In the genomic region with DNA sequence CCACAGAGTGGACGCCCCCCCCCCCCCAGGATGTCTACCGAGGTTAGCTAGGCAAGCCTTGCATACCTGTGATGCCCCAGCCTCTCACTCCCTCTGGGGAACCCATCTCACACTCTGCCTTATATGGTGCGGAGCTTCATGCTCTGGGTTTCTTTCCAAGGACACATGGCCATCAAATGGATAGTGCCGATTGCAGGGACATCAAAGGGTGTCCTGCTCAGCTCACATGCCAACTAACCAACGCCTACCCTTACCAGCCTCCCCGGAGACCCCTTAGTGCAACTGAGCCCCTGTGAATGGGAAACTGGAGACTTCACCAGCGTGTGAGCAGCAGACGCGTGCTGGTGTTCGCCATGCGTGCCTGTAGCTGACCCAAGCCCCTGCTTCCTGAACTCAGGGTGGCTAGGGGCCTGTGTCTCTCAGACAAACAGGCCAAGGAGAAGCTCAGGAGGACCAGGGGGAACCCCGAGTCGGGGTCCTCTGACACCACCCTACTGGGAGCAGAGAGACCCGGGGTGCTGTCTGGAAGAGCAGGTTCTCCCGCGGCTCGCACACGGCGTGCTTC, we compare ENCODE assay signal across 8 mouse cellular contexts. TPM values are rescaled to one million over a fixed set of nuclear protein-coding genes. Genes with fewer than 3 reads are reported as not detected.
DNase-seq lines count a peak whose midpoint lies in the region; ATAC-seq and TF ChIP-seq lines count a peak whose summit lies in the region.

No protein-coding gene starts in this region.

- no peak for TF ChIP-seq CTCF in kidney, postnatal 0 days (IDR thresholded peaks at IDR 0.05; ENCODE audit: low read depth)
- no peak for TF ChIP-seq CTCF in MEL (IDR thresholded peaks at IDR 0.05 in 2 of 3, conservative IDR thresholded peaks at IDR 0.05 in 1 of 3; ENCODE audit: control insufficient read depth in 1 of 3, insufficient read depth in 1 of 3, low read depth in 2 of 3, low read length in 3 of 3, poor library complexity in 1 of 3, severe bottlenecking in 1 of 3)
- no peak for TF ChIP-seq CTCF in embryonic fibroblast, embryonic 13.5 days (IDR thresholded peaks at IDR 0.05; ENCODE audit: borderline replicate concordance, insufficient read depth, low read length)

- H3K4me2 ChIP-seq in kidney, postnatal 0 days (ENCODE audit: low read length) = peak overlapping the region; percentile 96
- H3K4me2 ChIP-seq in limb, embryonic 11.5 days (ENCODE audit: low read depth, severe bottlenecking) = peak overlapping the region; percentile 95

- no peak for TF ChIP-seq POLR2A in MEL (IDR thresholded peaks at IDR 0.05; ENCODE audit: control insufficient read depth in 1 of 2, insufficient read depth in 1 of 2, low read depth in 1 of 2, low read length in 2 of 2, poor library complexity in 1 of 2)
- no peak for TF ChIP-seq POLR2A in embryonic fibroblast, embryonic 13.5 days (IDR thresholded peaks at IDR 0.05; ENCODE audit: low read depth, low read length)

- H3K27ac ChIP-seq in kidney, postnatal 0 days = no peak overlapping the region
- H3K27ac ChIP-seq in MEL (ENCODE audit: control insufficient read depth, low read depth, low read length) = no peak overlapping the region
- H3K27ac ChIP-seq in embryonic fibroblast, embryonic 13.5 days (ENCODE audit: insufficient read depth, low read length) = no peak overlapping the region
- no peak overlapping the region; the same call in 1 of the 2 replicates for H3K27ac ChIP-seq in limb, embryonic 11.5 days (replicated peaks; ENCODE audit: low read depth, low read length)

- H3K4me1 ChIP-seq in kidney, postnatal 0 days (replicated peaks; ENCODE audit: insufficient read depth, low read length) = peaks cover 11% of the 10 kb centered on the region
- no peaks in the 10 kb centered on the region for H3K4me1 ChIP-seq in MEL (ENCODE audit: control insufficient read depth in 1 of 2, insufficient read depth in 2 of 2, low read length in 2 of 2)
- H3K4me1 ChIP-seq in embryonic fibroblast, embryonic 13.5 days (ENCODE audit: control insufficient read depth, insufficient read depth, low read length) = peaks cover 9% of the 10 kb centered on the region
- H3K4me1 ChIP-seq in limb, embryonic 11.5 days (ENCODE audit: control insufficient read depth, insufficient read depth, low read length) = peaks cover 12% of the 10 kb centered on the region

- no peaks in the 10 kb centered on the region for H3K79me2 ChIP-seq in MEL (ENCODE audit: control insufficient read depth, insufficient read depth, low read length, poor library complexity)

- no peaks in the 10 kb centered on the region for H3K36me3 ChIP-seq in kidney, postnatal 0 days (ENCODE audit: insufficient read depth, low read length)
- no peaks in the 10 kb centered on the region for H3K36me3 ChIP-seq in MEL (ENCODE audit: control insufficient read depth in 1 of 2, insufficient read depth in 2 of 2, low read length in 2 of 2)
- H3K36me3 ChIP-seq in limb, embryonic 11.5 days (ENCODE audit: control insufficient read depth, insufficient read depth, low read length) = no peaks in the 10 kb centered on the region

- no peak for DNase-seq in kidney, postnatal 0 days (ENCODE audit: low spot score)
- DNase-seq in kidney, adult 9 months = no peak
- DNase-seq in MEL (ENCODE audit: low read depth, low spot score) = no peak
- DNase-seq in limb, embryonic 11.5 days (ENCODE audit: low spot score) = peak; percentile 67
- DNase-seq in retina, embryonic 14.5 days (ENCODE audit: low spot score) = peak; percentile 49
- DNase-seq in cerebellum, adult 8-10 months = no peak

- 12% methylated on average over 14 of the region's 19 CpGs for WGBS in kidney, postnatal 0 days
- WGBS in limb, embryonic 11.5 days = 5% methylated on average over 19 of the region's 19 CpGs

- TF ChIP-seq EP300 in MEL (IDR thresholded peaks at IDR 0.05; ENCODE audit: low read depth in 1 of 2, low read length in 2 of 2) = no peak

- no peaks in the 10 kb centered on the region for H3K9me3 ChIP-seq in kidney, postnatal 0 days (replicated peaks; ENCODE audit: low read length)
- no peaks in the 10 kb centered on the region for H3K9me3 ChIP-seq in MEL (replicated peaks; ENCODE audit: insufficient read depth, low read length)
- no peaks in the 10 kb centered on the region for H3K9me3 ChIP-seq in limb, embryonic 11.5 days (ENCODE audit: control insufficient read depth, low read length)

- ATAC-seq in kidney, postnatal 0 days (replicated peaks; ENCODE audit: low FRiP score, low read depth) = no peak
- no peak for ATAC-seq in limb, embryonic 11.5 days (ENCODE audit: insufficient number of reproducible peaks, low FRiP score, low TSS enrichment, low read depth)
- no peak for ATAC-seq in monocyte, adult 5-6 weeks (replicated peaks; ENCODE audit: insufficient number of reproducible peaks, low FRiP score, low TSS enrichment, poor library complexity, severe bottlenecking)

- H3K9ac ChIP-seq in kidney, postnatal 0 days (ENCODE audit: low read depth, low read length) = peak overlapping the region; percentile 79
- no peak overlapping the region for H3K9ac ChIP-seq in MEL (ENCODE audit: control insufficient read depth, low read depth, low read length, poor library complexity, severe bottlenecking)
- peak overlapping the region; percentile 97 for H3K9ac ChIP-seq in limb, embryonic 11.5 days (ENCODE audit: low read length)

- peak overlapping the region; percentile 78 for H3K4me3 ChIP-seq in kidney, postnatal 0 days (replicated peaks; ENCODE audit: low read depth, low read length)
- H3K4me3 ChIP-seq in MEL (ENCODE audit: control insufficient read depth in 1 of 2, insufficient read depth in 1 of 2, low read depth in 2 of 2, low read length in 2 of 2) = peak overlapping the region; percentile 4 to 19; a peak in 1 of 4 replicates
- peak overlapping the region; percentile 23 for H3K4me3 ChIP-seq in embryonic fibroblast, embryonic 13.5 days (ENCODE audit: insufficient read depth, low read length)
- peak overlapping the region; percentile 94 for H3K4me3 ChIP-seq in limb, embryonic 11.5 days (ENCODE audit: low read depth, low read length)

- H3K27me3 ChIP-seq in kidney, postnatal 0 days (ENCODE audit: insufficient read depth, low read length) = no peaks in the 10 kb centered on the region
- H3K27me3 ChIP-seq in MEL (ENCODE audit: control insufficient read depth in 1 of 2, insufficient read depth in 2 of 2, low read length in 2 of 2) = peaks cover 0 to 6% of the 10 kb centered on the region in 2 experiments; a peak in 2 of 4 replicates
- no peaks in the 10 kb centered on the region for H3K27me3 ChIP-seq in limb, embryonic 11.5 days (ENCODE audit: control insufficient read depth, insufficient read depth, low read length)

- no peak for TF ChIP-seq RAD21 in MEL (IDR thresholded peaks at IDR 0.05; ENCODE audit: low read depth, low read length)

TF ChIP-seq in MEL, 35 proteins besides CTCF, POLR2A, EP300 and RAD21:
- no peak for TF ChIP-seq JUND (IDR thresholded peaks at IDR 0.05; ENCODE audit: low read depth, low read length)

RNA-seq across cellular contexts. Expression of a gene that starts 0.4 kb away (rescaled TPM):
- polyA plus RNA-seq in kidney, postnatal 0 days (2015; fragmentation: Nextera tagmentation; extraction: Ambion mirVana) = 14.9 and 16.2 TPM in 2 replicates
- total RNA-seq in MEL (2012; rRNA removed) = 0.46 and 0.62 TPM in 2 replicates
- 1 to 10 TPM in 1 of 2 experiments, not detected in 1; 6.7 TPM for polyA plus RNA-seq in MEL (2012; ENCODE audit: insufficient read depth in 1 of 2, insufficient read length in 2 of 2, low read depth in 1 of 2, low replicate concordance in 2 of 2, missing spikeins in 1 of 2)
- 96.4 and 135 TPM in 2 replicates for polyA plus RNA-seq in embryonic fibroblast, embryonic 13.5 days (2011; ENCODE audit: insufficient read length, low read depth, missing spikeins)
- polyA plus RNA-seq in limb, embryonic 11.5 days (2014; fragmentation: Nextera tagmentation; extraction: Ambion mirVana) = 18.6 and 24.7 TPM in 2 replicates
- total RNA-seq in monocyte, adult 5-6 weeks (2017) = 16.3 to 46.3 TPM (median 22.3 TPM) in 3 replicates

Comparison
In these comparisons a context has a peak if more than half of its experiments do, and no peak if none do; other contexts are left out.
1. DNase-seq: peak in limb, embryonic 11.5 days (single experiment) and retina, embryonic 14.5 days (single experiment); none in kidney, postnatal 0 days (single experiment), kidney, adult 9 months (single experiment), MEL (single experiment) and cerebellum, adult 8-10 months (single experiment).
2. H3K4me3 ChIP-seq: peak in every context shown above with its lines; median percentile 94 in limb, embryonic 11.5 days; 78 in kidney, postnatal 0 days; 23 in embryonic fibroblast, embryonic 13.5 days; 12 in MEL.